Mouse (Mus musculus) neural tube, embryonic 12.5 days (tissue): ENCODE measurements at regions not wholly inside any gene's neighbourhood (a gene's known extent, or its start where the extent isn't known, plus 50 kb on each side); places are given as distances from the start of the nearest gene placed in this dataset.
A peak's percentile ranks its signal among the peaks of the same experiment; 100 is the strongest.

ENCODE experiments used
- ATAC-seq: fragments of 200-750 bp; cut with Nextera tagmentation; 2 replicates; pipeline ENCODE4 v1.8.0; 2017; ENCODE audit warnings: low read depth, mild to moderate bottlenecking, moderate TSS enrichment, moderate library complexity; ENCODE audit not compliant: low FRiP score
- H3K27ac ChIP-seq: fragments of 300-500 bp; sonication (generic); 2 replicates; pipeline ENCODE4 v1.5.1; 2016
- H3K27me3 ChIP-seq: fragments of 300-500 bp; sonication (generic); replicated peaks from 2 replicates; pipeline ENCODE4 v1.6.1; 2016; ENCODE audit warnings: mild to moderate bottlenecking
- H3K36me3 ChIP-seq: fragments of 300-500 bp; sonication (generic); 2 replicates; pipeline ENCODE4 v1.6.1; 2016; ENCODE audit warnings: mild to moderate bottlenecking
- H3K4me1 ChIP-seq: fragments of 300-500 bp; sonication (generic); 2 replicates; pipeline ENCODE4 v1.6.1; 2016
- H3K4me2 ChIP-seq: fragments of 300-500 bp; sonication (generic); replicated peaks from 2 replicates; pipeline ENCODE4 v1.6.1; 2016; ENCODE audit warnings: mild to moderate bottlenecking
- H3K4me3 ChIP-seq: fragments of 300-500 bp; sonication (generic); 2 replicates; pipeline ENCODE4 v1.5.1; 2016
- H3K9ac ChIP-seq: fragments of 300-500 bp; sonication (generic); 2 replicates; pipeline ENCODE4 v1.6.1; 2016; ENCODE audit warnings: mild to moderate bottlenecking
- H3K9me3 ChIP-seq: fragments of 300-500 bp; sonication (generic); 2 replicates; pipeline ENCODE4 v1.6.1; 2016; ENCODE audit warnings: mild to moderate bottlenecking
- WGBS: fragments of 180-500 bp; shearing (Covaris S2); methylation state at CpG from one replicate; pipeline ENCODE4 v1.1.7; 2016; 5-methylcytosine and 5-hydroxymethylcytosine counted together

DNA sequence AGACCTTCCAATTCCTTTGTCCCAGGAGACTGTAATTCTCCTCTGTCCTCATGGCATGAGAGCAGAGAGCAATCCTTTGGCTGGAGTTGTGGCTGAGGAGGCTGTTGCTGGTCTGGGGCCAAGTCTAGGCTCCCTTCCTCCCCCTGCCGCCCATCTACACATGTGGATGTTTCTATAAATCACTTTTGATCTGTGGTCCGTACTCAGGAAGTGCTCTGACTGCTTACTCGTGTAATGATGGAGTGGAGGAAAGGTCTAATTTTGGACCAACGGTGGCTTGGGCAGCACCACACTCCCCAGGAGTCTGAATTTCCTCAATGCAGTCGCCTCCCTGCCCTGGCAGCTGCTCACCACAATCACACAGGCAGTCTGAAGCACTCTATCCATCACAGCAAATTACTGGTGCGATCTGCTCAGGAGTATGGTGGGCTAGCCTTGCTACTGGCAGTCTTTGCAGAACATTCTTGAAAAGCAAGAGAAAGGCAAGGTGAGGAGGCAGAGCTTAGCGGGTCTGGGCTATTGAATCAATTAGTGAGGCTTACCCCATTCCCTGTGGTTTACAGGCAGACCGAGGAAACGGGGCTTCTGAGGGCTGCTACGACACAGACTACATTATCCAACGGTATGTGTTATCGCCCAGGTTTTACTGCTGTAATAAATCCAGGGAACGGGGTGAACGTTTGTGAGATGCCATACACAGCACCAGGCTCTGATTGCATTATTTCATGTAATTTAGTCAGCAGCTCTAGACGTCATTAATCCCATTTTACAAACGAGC, 104.3 kb upstream of the Veph1 start:
- 44% methylated on average over 16 of the region's 16 CpGs for WGBS
- H3K9ac ChIP-seq: no peak overlapping the region
- no peaks in the 10 kb centered on the region for H3K36me3 ChIP-seq
- no peaks in the 10 kb centered on the region for H3K9me3 ChIP-seq
- H3K4me2 ChIP-seq: no peak overlapping the region
- H3K4me1 ChIP-seq: no peaks in the 10 kb centered on the region
- no peak overlapping the region for H3K4me3 ChIP-seq
- no peak overlapping the region for H3K27ac ChIP-seq
- no peaks in the 10 kb centered on the region for H3K27me3 ChIP-seq
- peak; percentile 43; the same call in 1 of the 2 replicates for ATAC-seq

GRCm38 (mm10) chr3:66398214-66399150, 101.8 kb upstream of the Veph1 start:
- no peaks in the 10 kb centered on the region for H3K9me3 ChIP-seq
- no peaks in the 10 kb centered on the region for H3K4me1 ChIP-seq
- ATAC-seq: no peak
- H3K4me2 ChIP-seq: no peak overlapping the region
- no peaks in the 10 kb centered on the region for H3K36me3 ChIP-seq
- 68% methylated on average over 12 of the region's 12 CpGs for WGBS
- H3K27me3 ChIP-seq: no peaks in the 10 kb centered on the region
- no peak overlapping the region for H3K9ac ChIP-seq
- H3K27ac ChIP-seq: no peak overlapping the region
- no peak overlapping the region for H3K4me3 ChIP-seq

- Histone ChIP-seq H3K9ac (no peak overlapping the region), H3K27me3 (no peaks in the 10 kb centered on the region), H3K4me3 (no peak overlapping the region), H3K36me3 (no peaks in the 10 kb centered on the region), H3K9me3 (no peaks in the 10 kb centered on the region), H3K4me1 (no peaks in the 10 kb centered on the region), H3K27ac (no peak overlapping the region), H3K4me2 (no peak overlapping the region)
- ATAC-seq: no peak
- WGBS: 82% methylated on average over 14 of the region's 14 CpGs
Measured at GRCm38 (mm10) chr3:66375088-66375910, 78.7 kb upstream of the Veph1 start.

DNA sequence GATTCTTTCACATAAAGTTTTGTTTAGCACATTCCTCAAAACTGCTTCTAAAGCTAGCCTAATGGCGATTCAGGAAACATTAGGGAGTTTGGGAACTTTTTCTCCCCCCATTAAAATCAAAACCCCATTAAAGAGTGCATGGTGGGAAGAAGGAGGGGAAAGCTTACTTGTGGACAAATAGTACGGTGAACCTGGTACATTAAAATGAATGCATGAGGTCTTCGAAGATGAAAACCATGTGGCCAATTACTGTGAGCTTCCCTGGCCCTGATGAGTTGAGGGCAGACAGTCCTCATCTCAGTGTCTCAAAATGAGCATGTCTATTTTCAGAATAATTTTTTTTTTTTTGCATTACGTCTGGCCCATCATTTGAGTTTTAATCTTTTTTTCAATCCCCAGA, 78.0 kb upstream of the Veph1 start:
- no peak overlapping the region for H3K4me3 ChIP-seq
- no peaks in the 10 kb centered on the region for H3K4me1 ChIP-seq
- no peaks in the 10 kb centered on the region for H3K36me3 ChIP-seq
- 88% methylated on average over 4 of the region's 4 CpGs for WGBS
- no peak overlapping the region for H3K9ac ChIP-seq
- H3K27me3 ChIP-seq: no peaks in the 10 kb centered on the region
- H3K27ac ChIP-seq: no peak overlapping the region
- H3K4me2 ChIP-seq: no peak overlapping the region
- no peaks in the 10 kb centered on the region for H3K9me3 ChIP-seq
- ATAC-seq: no peak

- Histone ChIP-seq H3K4me2 (no peak overlapping the region), H3K36me3 (no peaks in the 10 kb centered on the region), H3K4me3 (no peak overlapping the region), H3K27me3 (no peaks in the 10 kb centered on the region), H3K27ac (no peak overlapping the region), H3K4me1 (no peaks in the 10 kb centered on the region), H3K9ac (no peak overlapping the region), H3K9me3 (no peaks in the 10 kb centered on the region)
- 83% methylated on average over 8 of the region's 8 CpGs for WGBS
- no peak for ATAC-seq
Measured at GRCm38 (mm10) chr3:66373807-66374575, 77.4 kb upstream of the Veph1 start.
